Mouse (Mus musculus) urinary bladder, adult 18-20 months (tissue): ENCODE measurements around the gene Ablim1.

ENCODE experiments used
- DNase-seq, 2 experiments: peaks; one replicate each; pipeline ENCODE4 v3.0.0; 2022; ENCODE audit warnings: low spot score in 2 of 2, mixed read lengths in 2 of 2

Gene Ablim1

GRCm38 (mm10) chr19:57222657-57223056 is 92.1 kb downstream of the Ablim1 start:
- DNase-seq = no peak

GRCm38 (mm10) chr19:57221684-57222235 is 93.0 kb downstream of the Ablim1 start:
- DNase-seq = no peak

DNA sequence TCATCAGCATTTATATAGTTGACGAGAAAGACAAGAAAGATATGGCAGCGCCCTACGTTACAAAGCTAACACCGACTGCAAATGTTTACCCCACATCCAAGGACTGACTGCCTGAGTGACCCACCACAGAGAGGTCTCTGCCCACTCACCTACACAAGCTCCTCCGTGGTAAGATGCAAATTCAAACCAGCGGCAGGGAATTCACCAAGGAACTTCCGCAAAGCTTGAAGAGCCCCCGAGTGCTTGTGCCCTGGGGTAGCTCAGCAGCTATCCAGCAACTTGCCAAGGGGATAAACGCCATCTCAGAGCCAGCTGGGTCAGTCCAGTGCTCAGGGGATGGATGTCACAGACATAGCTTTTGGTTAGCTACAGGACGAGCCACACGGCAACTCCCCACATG is 95.0 kb downstream of the Ablim1 start:
- DNase-seq = no peak

DNA sequence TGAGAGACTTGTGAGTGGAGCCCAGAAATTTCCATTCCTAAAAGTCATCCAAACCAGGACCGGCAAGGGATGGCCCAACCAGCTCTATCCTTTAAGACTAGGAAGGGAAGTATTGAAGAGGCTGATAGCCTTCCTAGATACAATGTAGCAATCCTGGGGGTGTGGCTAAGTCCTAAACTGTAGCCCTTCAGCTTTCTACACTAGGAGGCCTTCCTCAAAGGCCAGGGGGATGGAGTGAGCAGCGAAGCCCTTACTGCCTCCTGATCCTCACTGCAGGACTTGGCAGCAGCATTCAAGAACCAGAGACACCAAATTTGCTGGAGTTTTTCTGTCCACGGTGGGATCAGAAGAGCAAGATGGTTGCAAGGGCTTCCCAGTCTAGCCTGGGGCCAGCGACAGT is 97.6 kb downstream of the Ablim1 start:
- no peak for DNase-seq

GRCm38 (mm10) chr19:57215527-57215926 is 99.2 kb downstream of the Ablim1 start:
- no peak for DNase-seq

DNA sequence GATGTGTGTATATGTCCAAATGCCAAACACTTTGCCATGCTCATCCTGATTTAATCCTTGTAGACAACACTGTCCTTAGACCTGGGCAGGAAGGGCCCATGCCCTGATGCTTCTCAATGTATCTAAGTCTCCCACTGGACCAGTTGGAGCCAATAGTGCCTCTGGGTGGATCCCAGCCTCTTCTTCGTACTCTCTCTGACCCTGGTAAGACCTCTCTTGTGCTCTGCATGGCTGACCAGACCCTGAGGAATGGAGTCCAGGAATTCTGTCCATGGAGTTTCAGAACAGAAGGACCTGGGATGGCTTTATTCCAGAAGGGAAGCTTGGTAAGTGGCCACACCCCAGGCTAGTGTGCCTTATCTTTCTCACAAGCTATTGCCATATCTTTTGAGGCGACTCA is 102.3 kb downstream of the Ablim1 start:
- no peak for DNase-seq

DNA sequence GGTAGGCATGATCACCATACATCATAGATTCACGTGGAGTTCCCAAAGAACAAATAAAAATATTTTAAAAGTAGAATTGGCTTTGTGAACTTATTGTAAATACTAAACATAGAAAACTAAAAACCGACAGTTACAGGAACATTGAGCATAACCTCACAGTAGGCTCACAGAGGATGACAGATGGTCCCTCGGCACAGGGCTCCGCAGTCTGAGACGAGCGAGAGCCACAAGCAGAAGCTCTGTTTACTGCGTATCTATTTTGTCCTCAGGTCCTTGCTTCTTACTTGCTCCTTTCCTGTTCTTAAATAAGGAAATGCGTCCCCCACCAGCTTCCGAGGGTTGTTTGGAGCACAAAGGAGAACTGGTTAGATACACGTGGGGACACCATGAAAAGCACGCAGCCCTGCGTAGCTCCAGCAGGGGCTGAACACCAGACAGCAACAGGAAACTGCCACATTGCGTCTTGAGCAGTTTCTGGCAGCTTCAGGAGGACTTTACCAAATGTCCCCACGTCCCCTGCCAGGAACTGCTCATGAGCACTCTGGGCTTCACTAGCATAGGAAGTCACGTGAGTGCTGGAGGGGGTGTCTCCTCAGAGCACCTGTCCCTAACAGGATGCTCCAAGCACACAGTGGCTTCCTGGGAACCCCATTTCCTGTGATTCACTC is 103.1 kb downstream of the Ablim1 start:
- DNase-seq = no peak

- DNase-seq = no peak
These were observed 103.8 kb downstream of the Ablim1 start for GRCm38 (mm10) chr19:57210924-57211323.

DNA sequence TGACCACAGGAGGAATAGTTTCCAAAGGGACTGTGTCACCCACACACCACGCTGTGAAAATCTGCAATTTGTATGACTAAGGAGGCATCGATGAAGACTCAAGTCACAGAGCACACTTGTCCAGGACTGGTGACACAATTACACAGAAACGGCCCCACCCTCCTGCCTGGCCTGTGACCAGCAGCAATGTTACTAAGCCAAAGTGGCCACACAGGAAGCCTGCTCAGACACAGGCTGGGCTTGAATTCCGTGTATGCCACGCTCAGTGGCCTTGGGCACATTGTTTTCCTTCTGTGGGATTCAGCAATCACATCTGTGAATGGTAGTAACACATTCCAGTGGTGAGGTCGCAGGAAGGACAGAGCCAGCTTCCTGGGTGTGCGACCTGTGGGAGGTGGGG is 110.6 kb downstream of the Ablim1 start:
- peak in 1 of 2 experiments; percentile 34 for DNase-seq

DNA sequence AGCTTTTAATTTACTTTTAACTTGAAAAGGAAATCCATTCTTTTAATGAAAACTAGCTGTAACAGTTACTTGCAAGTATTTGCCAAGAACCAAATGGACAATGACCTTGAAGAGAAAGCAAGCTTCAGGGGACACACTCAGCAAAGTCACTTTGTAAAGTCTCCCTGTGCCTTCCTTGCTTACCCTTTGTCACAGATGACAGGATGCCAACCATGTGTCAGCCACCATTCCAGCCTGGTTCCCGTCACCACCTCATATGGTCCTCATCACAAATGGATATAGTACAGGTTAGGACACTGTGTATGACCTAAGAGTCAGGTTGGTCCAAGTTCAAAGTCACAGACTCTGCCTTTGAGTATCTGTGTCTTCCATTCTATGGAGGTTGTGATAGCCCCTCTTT is 112.2 kb downstream of the Ablim1 start:
- no peak for DNase-seq

DNA sequence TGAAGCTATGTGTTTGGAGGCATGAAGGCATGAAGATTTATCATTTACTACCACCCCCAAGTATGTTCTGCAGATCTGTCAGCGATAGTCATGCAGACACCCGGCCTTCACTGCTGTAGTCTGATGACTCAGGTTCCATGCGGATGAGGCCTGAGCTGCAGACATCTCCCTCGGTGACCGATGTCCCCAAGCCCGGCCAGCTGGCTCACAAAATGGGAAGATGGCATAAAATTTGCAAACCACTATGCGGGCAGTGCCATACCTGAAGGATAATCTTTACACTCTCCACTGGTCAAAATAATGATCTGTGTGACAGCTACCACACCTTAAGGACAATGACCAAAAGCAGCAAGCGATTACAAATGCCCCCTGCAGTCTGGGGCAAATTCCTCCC is 113.6 kb downstream of the Ablim1 start:
- no peak for DNase-seq

DNA sequence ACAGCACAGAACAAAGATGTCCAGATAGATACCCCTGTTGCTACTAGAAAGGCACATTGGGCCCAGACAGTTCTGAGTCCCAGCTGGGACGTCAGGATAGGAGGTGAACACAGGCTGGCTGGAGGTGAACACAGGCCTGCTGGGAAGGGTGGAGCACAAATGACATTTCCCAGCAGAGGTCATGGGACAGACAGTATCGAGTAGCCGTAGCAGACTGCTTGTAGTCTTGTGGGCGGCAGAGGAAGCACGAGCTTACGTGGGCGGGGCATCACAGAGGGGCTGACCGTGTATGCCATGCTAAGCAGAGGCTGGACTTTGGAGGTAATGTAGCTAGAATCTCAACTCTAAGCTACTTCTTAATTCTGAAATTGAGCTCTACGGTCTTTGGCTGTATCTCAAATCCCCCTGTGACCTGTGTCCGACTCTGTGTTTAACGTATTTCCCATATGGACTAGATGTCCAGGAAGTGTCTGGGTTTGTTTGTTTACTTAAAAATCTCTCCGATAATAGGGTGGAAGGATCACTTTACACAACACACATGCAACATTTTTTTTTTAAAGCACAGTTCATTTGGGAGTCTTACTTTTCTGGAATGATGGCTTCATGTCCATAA is 114.1 kb downstream of the Ablim1 start:
- no peak for DNase-seq

DNA sequence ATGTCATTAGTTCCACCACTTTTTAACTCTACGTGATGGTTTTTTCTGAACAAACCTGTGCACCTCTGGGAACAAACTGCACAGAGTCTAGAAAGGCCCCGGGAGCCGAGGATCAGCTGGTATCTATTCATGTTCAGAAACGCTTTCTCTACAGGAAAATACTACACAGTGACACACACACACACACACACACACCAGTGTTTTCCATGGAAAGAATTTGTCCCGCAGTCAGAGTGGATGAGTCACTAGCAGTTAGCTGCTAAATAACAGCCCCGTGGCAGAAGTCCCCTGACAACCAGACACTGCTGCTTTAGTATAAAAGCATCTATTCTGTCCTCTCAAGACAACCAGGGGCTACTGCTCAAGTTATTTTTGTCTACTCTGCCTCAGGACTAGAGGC is 115.4 kb downstream of the Ablim1 start:
- no peak for DNase-seq

GRCm38 (mm10) chr19:57198531-57198930 is 116.2 kb downstream of the Ablim1 start:
- DNase-seq = no peak

- DNase-seq = no peak
These were observed 116.7 kb downstream of the Ablim1 start for GRCm38 (mm10) chr19:57198029-57198428.

GRCm38 (mm10) chr19:57197043-57197817 is 117.5 kb downstream of the Ablim1 start:
- peak; percentile 58 to 63 for DNase-seq

GRCm38 (mm10) chr19:57196616-57197015 is 118.1 kb downstream of the Ablim1 start:
- DNase-seq = no peak

DNA sequence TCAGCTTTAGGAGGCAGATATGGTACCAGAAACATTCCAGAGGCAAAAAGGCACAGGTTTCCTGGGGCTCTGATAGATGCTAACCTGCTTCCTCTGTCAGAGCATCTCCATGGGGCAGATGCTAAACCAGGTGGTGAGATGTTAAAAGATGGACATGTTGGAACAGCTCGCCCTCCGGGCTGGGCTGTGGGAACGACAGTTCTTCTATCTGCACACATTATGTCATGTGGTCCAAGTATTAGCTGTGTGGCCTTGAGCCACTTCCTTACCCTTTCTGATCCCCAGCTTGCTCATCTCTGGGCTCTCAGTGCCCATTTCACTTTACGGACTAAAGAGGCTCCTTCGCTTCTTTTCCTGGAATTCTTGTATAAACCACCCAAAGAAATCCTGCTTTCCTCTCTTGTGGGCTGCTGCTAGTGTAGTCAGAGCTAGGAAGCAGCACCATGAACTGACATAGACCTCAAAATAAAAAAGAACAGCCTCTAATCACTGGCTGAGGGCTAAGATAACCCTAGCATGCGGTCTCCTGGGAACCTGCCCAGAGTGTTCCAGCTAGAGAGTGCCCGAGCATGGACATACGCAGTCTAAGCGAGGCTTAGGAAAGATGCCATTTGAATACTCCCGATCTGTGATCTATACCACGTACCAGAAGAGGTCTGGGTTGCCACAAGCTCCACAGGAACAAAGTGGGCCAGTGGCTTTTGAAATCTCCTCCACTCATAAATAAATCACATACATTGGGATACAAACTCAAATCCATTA is 119.4 kb downstream of the Ablim1 start:
- no peak for DNase-seq

- DNase-seq = no peak
These were observed 120.8 kb downstream of the Ablim1 start for GRCm38 (mm10) chr19:57193958-57194357.

DNA sequence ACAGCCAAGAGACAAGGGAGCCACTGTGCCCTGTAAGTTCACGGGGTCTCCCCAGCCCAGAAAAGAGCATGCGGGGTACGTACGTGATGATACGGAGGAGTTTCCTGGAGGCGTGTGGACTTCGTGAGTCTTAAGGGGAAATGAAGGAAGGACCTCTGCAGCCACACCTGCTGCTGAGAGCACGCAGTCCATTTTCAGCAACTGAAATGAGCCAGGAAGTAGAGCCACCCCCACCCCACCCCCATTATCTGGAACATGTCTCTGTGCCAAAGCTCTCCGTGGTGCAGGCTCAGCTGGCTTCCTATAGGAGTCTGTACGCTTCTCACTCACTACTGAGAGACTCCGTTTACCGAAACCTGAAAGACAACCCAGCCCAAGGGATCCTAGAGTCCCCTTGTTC is 121.3 kb downstream of the Ablim1 start:
- DNase-seq = no peak

GRCm38 (mm10) chr19:57191109-57191508 is 123.6 kb downstream of the Ablim1 start:
- no peak for DNase-seq

DNA sequence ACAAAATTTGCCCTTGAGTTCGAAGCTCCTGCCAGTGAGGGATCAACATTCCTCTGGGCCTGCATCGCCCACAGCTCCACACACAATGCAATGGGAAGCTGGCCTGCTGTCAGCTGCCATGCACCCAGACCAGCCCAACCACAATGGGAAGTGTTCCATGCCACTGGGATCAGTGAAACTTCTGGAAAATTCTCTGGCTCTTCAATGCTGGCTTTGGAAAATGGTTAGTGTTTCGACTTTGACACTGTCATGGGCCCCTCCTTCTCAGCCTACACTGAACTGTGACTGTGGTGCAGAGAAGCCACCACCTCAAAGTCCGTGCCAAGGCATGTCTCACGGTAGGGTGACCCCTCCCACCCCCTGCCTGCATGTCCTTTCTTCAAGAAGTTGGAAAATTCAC is 125.3 kb downstream of the Ablim1 start:
- DNase-seq = no peak
